Mouse (Mus musculus) liver, adult 2 months (tissue): ENCODE data around the gene Acadvl. TPM values are rescaled to one million over a fixed set of nuclear protein-coding genes. Genes with fewer than 3 reads are reported as not detected.

Experiments used
- DNase-seq: peaks from one replicate; pipeline ENCODE4 v3.0.0-alpha.2; 2011; ENCODE audit warnings: low read depth, low spot score; ENCODE audit errors: extremely low read depth
- H3K27ac ChIP-seq: fragments of 200-500 bp; replicated peaks from 2 replicates; pipeline ENCODE4 v1.5.1; 2012; ENCODE audit warnings: low read depth, mild to moderate bottlenecking, control low read depth, inconsistent platforms, low read length; ENCODE audit not compliant: insufficient read depth
- H3K27me3 ChIP-seq: fragments of 200-500 bp; 2 replicates; pipeline ENCODE4 v1.6.1; 2012; ENCODE audit warnings: mild to moderate bottlenecking, moderate library complexity, low read length, inconsistent platforms; ENCODE audit not compliant: control insufficient read depth, insufficient read depth
- H3K36me3 ChIP-seq: fragments of 200-500 bp; 2 replicates; pipeline ENCODE4 v1.6.1; 2012; ENCODE audit warnings: low read length, inconsistent platforms; ENCODE audit not compliant: control insufficient read depth, insufficient read depth
- H3K4me1 ChIP-seq: fragments of 200-500 bp; 2 replicates; pipeline ENCODE4 v1.6.1; 2011; ENCODE audit warnings: low read length; ENCODE audit not compliant: control insufficient read depth, insufficient read depth
- H3K4me3 ChIP-seq: fragments of 200-500 bp; 2 replicates; pipeline ENCODE4 v1.5.1; 2011; ENCODE audit warnings: low read depth, mild to moderate bottlenecking, control low read depth, low read length, moderate library complexity; ENCODE audit not compliant: insufficient read depth
- H3K79me2 ChIP-seq: fragments of 200-500 bp; 2 replicates; pipeline ENCODE4 v1.6.1; 2012; ENCODE audit warnings: inconsistent platforms, mild to moderate bottlenecking, low read length, moderate library complexity; ENCODE audit not compliant: control insufficient read depth, insufficient read depth
- H3K9ac ChIP-seq: fragments of 200-500 bp; 2 replicates; pipeline ENCODE4 v1.6.1; 2012; ENCODE audit warnings: low read depth, mild to moderate bottlenecking, control low read depth, inconsistent platforms, low read length
- CTCF ChIP-seq: fragments of 200-500 bp; IDR thresholded peaks from 2 replicates; pipeline ENCODE4 v1.5.1; 2011; ENCODE audit warnings: low read depth, low read length, control low read depth
- POLR2A ChIP-seq: fragments of 200-500 bp; IDR thresholded peaks from 2 replicates; pipeline ENCODE4 v1.6.1; 2011; ENCODE audit warnings: low read length, control low read depth; ENCODE audit not compliant: insufficient read depth; ENCODE audit errors: extremely low read depth
- WGBS: fragments of 180-500 bp; shearing (Covaris S2); methylation state at CpG from one replicate; pipeline ENCODE4 v1.1.7; 2018; 5-methylcytosine and 5-hydroxymethylcytosine counted together
- polyA plus RNA-seq: library from polyadenylated mRNA; depleted of rRNA; stranded (reverse); fragments of >200 nt; gene quantifications from 2 replicates; pipeline ENCODE4 v1.2.3, GENCODE M21; 2012
- total RNA-seq: library from RNA; depleted of rRNA; stranded (reverse); fragments of >200 nt; gene quantifications from 2 replicates; pipeline ENCODE4 v1.2.3, GENCODE M21; 2014

Acadvl gene
- total and polyA plus RNA-seq, 2 experiments = 302 to 344 TPM

GRCm38 (mm10) chr11:69981141-69981762 lies 34.0 kb downstream of the Acadvl start, which contains the start of gene Ctdnep1:
Gene Ctdnep1 (plus strand): TSS chr11:69981156.
- Histone ChIP-seq H3K36me3 (peaks cover 11% of the 10 kb centered on the region; the same call in 1 of the 2 replicates), H3K27me3 (no peaks in the 10 kb centered on the region), H3K9ac (peak within 1 kb of the TSS; percentile 95), H3K4me3 (peak within 1 kb of the TSS; percentile 89), H3K27ac (peak within 1 kb of the TSS; percentile 85), H3K79me2 (peaks cover 16% of the 10 kb centered on the region; the same call in 1 of the 2 replicates), H3K4me1 (peaks cover 19% of the 10 kb centered on the region; the same call in 1 of the 2 replicates)
- TF ChIP-seq CTCF (no peak), POLR2A (no peak)
- no peak for DNase-seq
- 1% methylated on average over 43 of the region's 43 CpGs for WGBS

- peaks cover 10% of the 10 kb centered on the region; the same call in 1 of the 2 replicates for H3K36me3 ChIP-seq
- under 1% methylated on average over 45 of the region's 60 CpGs for WGBS
- no peaks in the 10 kb centered on the region for H3K27me3 ChIP-seq
- H3K4me1 ChIP-seq = peaks cover 19% of the 10 kb centered on the region; the same call in 1 of the 2 replicates
- H3K79me2 ChIP-seq = peaks cover 16% of the 10 kb centered on the region; the same call in 1 of the 2 replicates
- peak overlapping the region; percentile 95 for H3K9ac ChIP-seq
- TF ChIP-seq POLR2A = peak; percentile 89
- no peak for TF ChIP-seq CTCF
- H3K4me3 ChIP-seq = peak overlapping the region; percentile 89
- DNase-seq = peak; percentile 98
- peak overlapping the region; percentile 85 for H3K27ac ChIP-seq
Observed at GRCm38 (mm10) chr11:69980196-69981140, 34.7 kb downstream of the Acadvl start.

- Histone ChIP-seq H3K4me1 (peaks cover 19% of the 10 kb centered on the region; the same call in 1 of the 2 replicates), H3K4me3 (peak overlapping the region; percentile 89), H3K27me3 (no peaks in the 10 kb centered on the region), H3K79me2 (peaks cover 16% of the 10 kb centered on the region; the same call in 1 of the 2 replicates), H3K9ac (peak overlapping the region; percentile 70), H3K36me3 (peaks cover 7% of the 10 kb centered on the region), H3K27ac (peak overlapping the region; percentile 33)
- no peak for DNase-seq
- WGBS = 4% methylated on average over 16 of the region's 16 CpGs
- no peak for TF ChIP-seq CTCF
Observed at GRCm38 (mm10) chr11:69979827-69980195, 35.4 kb downstream of the Acadvl start.

GRCm38 (mm10) chr11:69976271-69976670 lies 38.9 kb downstream of the Acadvl start:
- Histone ChIP-seq H3K4me1 (no peaks in the 10 kb centered on the region), H3K79me2 (peaks cover 3% of the 10 kb centered on the region; the same call in 1 of the 2 replicates), H3K27me3 (no peaks in the 10 kb centered on the region), H3K36me3 (peaks cover 21% of the 10 kb centered on the region), H3K9ac (no peak overlapping the region), H3K4me3 (no peak overlapping the region), H3K27ac (no peak overlapping the region)
- DNase-seq = no peak
- 79% methylated on average over 4 of the region's 4 CpGs for WGBS
- TF ChIP-seq CTCF (no peak), POLR2A (no peak)

GRCm38 (mm10) chr11:69974907-69975306 lies 40.3 kb downstream of the Acadvl start:
- TF ChIP-seq POLR2A (no peak), CTCF (no peak)
- no peak for DNase-seq
- no peaks in the 10 kb centered on the region for H3K79me2 ChIP-seq
- H3K4me1 ChIP-seq = no peaks in the 10 kb centered on the region
- no peak overlapping the region for H3K9ac ChIP-seq
- H3K27me3 ChIP-seq = no peaks in the 10 kb centered on the region
- WGBS = 96% methylated on average over 2 of the region's 2 CpGs
- H3K4me3 ChIP-seq = no peak overlapping the region
- H3K27ac ChIP-seq = no peak overlapping the region
- peaks cover 21% of the 10 kb centered on the region for H3K36me3 ChIP-seq
